Mouse (Mus musculus): Measurements from ENCODE around the gene Pcgf5.

DNA sequence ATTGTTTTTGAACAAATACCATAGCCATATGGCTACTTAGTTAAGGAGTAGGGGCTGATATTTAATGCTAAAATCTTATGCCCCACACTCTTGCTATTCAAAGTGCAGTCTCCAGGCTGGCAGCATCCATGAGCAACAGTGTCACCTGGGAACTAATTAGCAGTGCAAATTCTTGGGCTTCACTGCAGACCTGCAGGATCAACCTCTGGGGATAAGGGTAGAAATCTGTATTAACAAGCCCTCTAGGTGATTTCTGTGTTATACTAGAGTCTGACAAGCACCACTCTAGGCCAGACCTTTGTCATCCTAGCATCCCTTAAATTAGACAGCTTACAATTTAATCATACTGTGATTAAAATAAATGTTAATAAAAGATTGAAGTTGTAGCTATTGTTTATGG is 71.8 kb downstream of the Pcgf5 start:
- TF ChIP-seq CTCF (IDR thresholded peaks at IDR 0.05; ENCODE audit: low read depth) (no peak), EP300 (optimal IDR thresholded peaks at IDR 0.05) (no peak)

Data from stomach, postnatal 0 days (tissue).